Mouse (Mus musculus): ENCODE results near the gene Best1.
A peak's percentile ranks its signal among the peaks of the same experiment; 100 is the strongest.

Best1 gene

DNA sequence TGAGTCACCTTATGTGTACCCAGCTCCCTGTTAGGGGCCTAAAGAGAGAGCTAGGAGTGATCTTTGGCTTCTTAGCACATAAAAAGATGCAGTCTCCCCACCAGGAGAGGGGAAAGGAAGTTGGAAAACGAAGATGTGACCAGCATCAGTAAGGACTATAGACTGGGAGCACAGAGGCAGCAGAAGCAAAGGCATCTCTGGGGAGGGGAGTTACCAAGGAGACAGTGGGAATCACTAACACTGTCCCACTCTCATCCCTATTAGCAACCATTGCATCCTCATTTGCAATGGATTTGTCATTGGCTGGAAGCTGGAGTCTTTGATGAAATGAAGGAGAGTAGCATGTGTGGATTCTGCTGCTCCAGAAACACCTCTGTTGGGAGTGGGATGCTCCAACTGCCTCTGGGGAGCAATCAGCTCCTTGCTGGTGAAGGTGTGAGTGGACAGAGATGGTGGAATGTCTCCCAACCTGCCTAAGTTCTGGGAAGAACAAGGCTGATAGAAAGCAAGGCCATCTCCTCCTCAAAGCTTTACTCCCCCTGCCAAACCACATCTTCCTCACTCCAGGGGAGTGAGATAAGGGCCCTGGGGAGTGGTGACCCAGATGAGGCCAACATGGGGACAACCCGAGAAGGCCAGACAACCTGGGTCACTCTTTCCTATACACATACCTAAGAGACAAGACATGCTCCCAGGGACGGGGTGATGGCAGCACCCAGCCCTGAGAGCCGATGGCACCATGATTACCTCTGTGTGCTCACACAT is 44.6 kb downstream of the Best1 start:
- no peak for DNase-seq

DNA sequence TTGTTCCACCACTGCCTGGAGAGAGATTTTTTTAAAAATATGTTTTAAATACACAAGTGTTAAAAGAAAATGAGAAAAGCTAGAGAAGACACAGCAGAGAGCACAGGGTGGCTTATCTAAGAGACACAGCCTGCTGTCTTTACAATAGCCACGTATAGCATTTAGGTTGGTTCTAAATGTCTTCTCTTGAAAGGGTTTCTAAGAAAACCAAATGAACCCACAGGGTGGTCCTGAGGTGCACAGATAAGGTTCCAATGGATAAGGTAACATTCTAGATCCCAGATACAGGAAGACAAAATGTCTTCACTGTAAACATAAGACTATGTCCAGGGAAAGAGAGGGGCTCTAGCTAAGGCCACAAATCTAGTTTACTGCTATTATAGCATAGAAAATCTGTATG is 46.0 kb downstream of the Best1 start:
- DNase-seq: no peak

GRCm38 (mm10) chr19:9954811-9955202 is 46.6 kb downstream of the Best1 start:
- DNase-seq: no peak

DNA sequence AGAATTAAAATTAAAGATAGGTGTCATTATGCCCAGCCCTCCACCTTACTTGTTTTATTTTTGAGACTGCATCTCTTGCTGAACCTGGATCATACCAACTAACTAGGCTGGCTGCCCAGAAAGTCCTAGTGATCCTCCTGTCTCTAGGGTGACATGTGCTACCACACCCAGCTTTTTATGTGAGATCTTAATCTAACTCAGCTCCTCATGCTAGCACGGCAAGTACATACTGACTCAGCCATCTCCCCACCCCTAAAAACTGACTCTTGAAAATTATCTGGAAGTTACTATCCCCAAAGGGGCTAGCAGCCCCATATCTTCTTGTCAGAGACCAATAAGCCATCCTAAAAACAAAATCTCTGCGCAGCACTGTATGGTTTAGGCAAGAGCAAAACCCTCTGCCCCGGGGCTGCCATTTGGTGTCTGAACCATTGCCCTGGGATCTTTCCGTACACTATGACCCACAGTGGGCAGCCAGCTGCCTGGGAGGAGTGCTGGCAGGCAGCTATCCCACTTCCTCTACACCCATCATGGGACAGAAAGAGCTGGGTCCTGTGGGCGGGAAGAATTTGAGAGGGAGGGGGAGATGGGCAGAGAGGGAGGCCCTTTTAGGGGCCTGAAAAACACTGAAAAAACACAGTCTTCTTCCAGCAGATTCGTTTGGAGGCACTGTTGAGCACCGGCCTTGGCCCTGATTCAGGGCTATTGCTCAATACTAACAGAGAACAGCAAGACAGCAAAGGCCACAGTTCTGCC is 47.2 kb downstream of the Best1 start:
- peak; percentile 36 for DNase-seq

- DNase-seq: no peak
These were observed 48.5 kb downstream of the Best1 start for GRCm38 (mm10) chr19:9952912-9953311.

GRCm38 (mm10) chr19:9952390-9952789 is 49.0 kb downstream of the Best1 start:
- no peak for DNase-seq

DNA sequence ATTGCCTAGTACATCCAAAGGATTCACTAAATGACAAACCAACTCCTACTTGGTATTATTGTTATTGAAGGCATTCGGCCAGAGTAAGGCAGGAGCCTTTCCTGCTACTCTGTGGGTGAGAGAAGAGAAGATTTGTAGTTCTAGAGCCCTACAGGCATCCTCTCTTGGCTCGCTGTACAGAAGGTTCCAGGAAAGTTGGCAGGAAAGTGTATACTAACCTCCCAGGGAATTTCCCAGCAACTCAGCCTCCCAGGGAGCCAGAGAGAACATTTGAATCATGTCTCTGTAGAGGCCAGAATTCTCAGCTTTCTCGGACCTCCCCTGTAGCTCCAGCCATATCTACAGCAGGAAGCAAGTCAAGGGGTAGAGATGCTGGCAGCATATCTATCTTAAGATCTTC is 54.4 kb downstream of the Best1 start:
- no peak for DNase-seq

DNA sequence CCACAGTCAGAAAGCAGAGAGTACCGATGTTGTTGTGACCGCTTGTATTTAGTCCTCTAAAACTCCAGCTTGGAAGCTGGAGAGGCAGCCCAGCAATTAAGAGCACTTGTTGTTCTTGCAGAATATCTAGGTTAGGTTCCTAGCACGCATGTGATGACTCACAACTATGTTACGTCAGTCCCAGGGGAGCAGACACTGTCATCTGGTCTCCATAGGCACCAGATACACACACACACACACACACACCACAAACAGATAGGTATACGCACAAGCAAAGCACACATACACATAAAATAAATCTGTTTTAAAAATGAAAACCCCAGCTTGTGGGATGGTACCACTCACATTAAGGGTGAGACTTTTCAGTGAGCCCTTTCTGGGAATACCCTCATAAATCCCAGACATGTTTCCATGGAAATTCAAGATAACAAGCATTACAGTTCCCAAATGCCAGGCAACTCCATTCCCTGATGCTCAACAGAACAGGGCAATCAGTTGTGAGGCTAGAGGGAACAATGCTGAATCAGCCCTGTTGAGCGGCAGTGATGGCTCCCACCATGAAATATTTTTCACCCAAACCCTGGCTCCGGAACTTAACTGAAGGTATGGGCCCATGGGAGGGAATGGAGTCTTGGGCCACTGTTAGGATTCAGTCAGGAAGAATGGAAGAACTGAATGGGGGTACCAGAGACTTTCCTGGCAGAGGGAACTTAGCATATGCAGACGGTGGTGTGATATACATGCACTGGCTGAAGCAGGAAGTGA is 55.5 kb downstream of the Best1 start:
- DNase-seq: no peak

GRCm38 (mm10) chr19:9942539-9943533 is 58.6 kb downstream of the Best1 start:
- no peak for DNase-seq

- DNase-seq: no peak
These were observed 59.6 kb downstream of the Best1 start for GRCm38 (mm10) chr19:9941809-9942208.

DNA sequence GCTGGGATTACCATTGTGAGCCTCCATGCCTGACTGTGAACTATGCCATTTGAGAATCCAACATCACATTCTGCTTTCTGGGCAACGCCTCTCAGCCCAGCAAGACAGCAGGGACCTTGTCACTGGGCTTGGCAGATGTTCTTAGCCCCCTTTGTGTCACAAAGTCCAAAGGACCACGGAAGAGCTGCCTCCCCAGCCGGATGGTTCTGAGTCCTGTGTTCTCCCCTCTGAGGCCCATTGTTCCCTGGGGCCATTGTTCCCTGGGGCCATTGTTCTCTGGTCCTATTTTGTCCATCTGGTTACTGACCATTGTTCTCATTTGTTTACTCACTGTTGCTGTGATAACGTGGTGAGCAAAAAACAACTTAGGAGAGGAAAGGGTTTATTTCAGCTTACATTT is 60.5 kb downstream of the Best1 start:
- DNase-seq: peak; percentile 18

GRCm38 (mm10) chr19:9939841-9940240 is 61.6 kb downstream of the Best1 start:
- DNase-seq: no peak

GRCm38 (mm10) chr19:9938824-9939303 is 62.6 kb downstream of the Best1 start:
- DNase-seq: no peak

DNA sequence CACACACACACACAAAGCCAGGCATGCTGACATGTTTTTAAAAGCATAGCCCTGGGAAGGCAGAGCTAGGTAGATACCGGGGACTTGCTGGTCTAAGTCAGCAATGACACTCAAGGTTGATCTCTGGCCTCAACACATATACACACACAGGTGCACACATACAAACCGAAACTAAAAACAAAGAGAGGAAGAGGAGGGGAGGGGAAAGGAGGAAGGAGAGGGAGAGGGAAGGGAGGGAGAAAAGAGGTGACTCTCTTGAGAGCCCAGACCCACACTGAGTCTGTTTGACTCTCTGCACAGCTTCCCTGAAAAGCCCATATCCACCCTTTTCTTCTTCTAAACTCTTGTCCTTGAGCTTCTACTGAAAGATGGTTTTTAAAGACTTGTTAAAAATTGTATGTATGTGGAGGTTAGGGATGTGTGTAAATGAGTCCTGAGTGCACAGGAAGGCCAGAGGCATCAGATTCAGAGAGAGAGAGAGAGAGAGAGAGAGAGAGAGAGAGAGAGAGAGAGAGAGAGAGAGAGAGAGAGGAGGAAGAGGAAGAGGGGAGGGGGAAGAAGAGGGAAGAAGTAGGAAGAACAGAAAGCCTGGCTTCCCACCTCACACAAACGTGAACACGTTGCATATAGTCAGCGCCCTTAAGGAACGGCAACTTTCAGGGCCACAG is 63.1 kb downstream of the Best1 start:
- DNase-seq: no peak

GRCm38 (mm10) chr19:9937428-9937827 is 64.0 kb downstream of the Best1 start:
- DNase-seq: no peak

- DNase-seq: no peak
These were observed 64.9 kb downstream of the Best1 start for GRCm38 (mm10) chr19:9936579-9936978.

Measured in cerebellum, adult 11-12 months (tissue).